Mouse (Mus musculus) E14TG2a.4 (cell line): ENCODE data around the gene Ror1.

Experiments used
- H3K27me3 ChIP-seq: 2 replicates; pipeline ENCODE4 v1.6.1; 2014; ENCODE audit warnings: low read length, control low read depth; ENCODE audit not compliant: insufficient read depth
- H3K36me3 ChIP-seq: 2 replicates; pipeline ENCODE4 v1.6.1; 2014; ENCODE audit warnings: low read length, control low read depth; ENCODE audit not compliant: insufficient read depth
- H3K4me1 ChIP-seq: replicated peaks from 2 replicates; pipeline ENCODE4 v1.6.1; 2014; ENCODE audit warnings: low read depth, low read length, control low read depth
- H3K4me3 ChIP-seq: replicated peaks from 2 replicates; pipeline ENCODE4 v1.5.1; 2014; ENCODE audit warnings: mild to moderate bottlenecking, low read length
- H3K9me3 ChIP-seq: 2 replicates; pipeline ENCODE4 v1.6.1; 2014; ENCODE audit warnings: low read length, control low read depth
- CTCF ChIP-seq: conservative IDR thresholded peaks from 2 replicates; pipeline ENCODE4 v1.5.1; 2014; ENCODE audit warnings: low read length
- NANOG ChIP-seq: IDR thresholded peaks from 2 replicates; pipeline ENCODE4 v1.6.1; 2014; ENCODE audit warnings: borderline replicate concordance, low read length, mixed read lengths
- POU5F1 ChIP-seq: IDR thresholded peaks from 2 replicates; pipeline ENCODE4 v1.6.1; 2014; ENCODE audit warnings: low read length, borderline replicate concordance

Ror1 gene

DNA sequence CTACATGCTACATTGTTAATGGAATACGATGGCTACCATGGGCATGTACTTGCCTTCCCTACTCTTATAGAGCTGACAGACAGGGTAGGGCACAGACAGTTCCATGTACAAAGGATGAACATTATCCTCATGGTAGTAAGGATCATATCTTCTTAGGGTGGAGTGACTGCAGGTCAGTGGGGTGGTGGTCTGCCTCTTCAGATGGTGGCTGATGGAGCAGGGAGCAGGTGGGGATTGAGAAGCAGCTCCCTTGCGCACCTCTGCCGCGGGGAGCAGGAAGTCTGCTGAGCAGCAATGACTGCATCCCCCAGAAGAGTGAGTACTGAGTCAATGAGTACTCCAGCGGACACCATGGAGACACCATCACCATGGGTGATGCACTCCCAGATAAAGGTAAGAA, 37.0 kb upstream of the Ror1 start:
- Histone ChIP-seq H3K4me1 (peaks cover 8% of the 10 kb centered on the region), H3K4me3 (no peak overlapping the region), H3K9me3 (no peaks in the 10 kb centered on the region), H3K36me3 (no peaks in the 10 kb centered on the region), H3K27me3 (peaks cover 16% of the 10 kb centered on the region)
- TF ChIP-seq NANOG (no peak), CTCF (no peak), POU5F1 (no peak)

DNA sequence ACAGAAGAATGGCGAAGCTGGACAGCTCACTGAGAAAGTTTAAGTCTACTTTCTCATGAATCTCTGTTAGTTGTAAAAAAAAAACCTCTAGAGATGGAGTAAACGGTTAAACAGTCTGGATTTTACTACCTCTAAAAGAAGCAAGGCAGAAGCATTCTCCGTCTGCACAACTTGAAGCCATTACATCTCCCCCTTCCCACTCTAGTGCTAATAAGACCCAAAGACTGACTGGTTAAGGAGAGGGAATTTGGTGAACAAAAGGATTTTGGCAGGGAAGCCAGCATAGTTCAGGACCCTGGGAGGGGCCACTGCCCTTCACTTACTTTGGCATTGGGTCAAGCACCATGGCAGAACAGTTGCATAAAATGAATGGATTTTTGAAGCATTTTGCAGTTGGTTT, 35.8 kb upstream of the Ror1 start:
- Histone ChIP-seq H3K36me3 (no peaks in the 10 kb centered on the region), H3K27me3 (peaks cover 22% of the 10 kb centered on the region)

GRCm38 (mm10) chr4:100061396-100062066, 34.1 kb upstream of the Ror1 start:
- Histone ChIP-seq H3K4me3 (peak overlapping the region; percentile 26; the same call in 1 of the 2 replicates), H3K36me3 (no peaks in the 10 kb centered on the region), H3K4me1 (peaks cover 8% of the 10 kb centered on the region), H3K9me3 (no peaks in the 10 kb centered on the region), H3K27me3 (peaks cover 22% of the 10 kb centered on the region)
- TF ChIP-seq CTCF (no peak), NANOG (no peak), POU5F1 (no peak)

More for the DNA sequence above, 35.8 kb upstream of the Ror1 start:
- no peaks in the 10 kb centered on the region for H3K9me3 ChIP-seq
- no peak overlapping the region for H3K4me3 ChIP-seq
- H3K4me1 ChIP-seq, result peaks cover 8% of the 10 kb centered on the region
- no peak for TF ChIP-seq CTCF
- no peak for TF ChIP-seq NANOG
- no peak for TF ChIP-seq POU5F1

GRCm38 (mm10) chr4:100065686-100066085, 29.9 kb upstream of the Ror1 start:
- Histone ChIP-seq H3K9me3 (no peaks in the 10 kb centered on the region), H3K4me1 (peaks cover 8% of the 10 kb centered on the region), H3K36me3 (no peaks in the 10 kb centered on the region), H3K4me3 (no peak overlapping the region), H3K27me3 (peaks cover 20% of the 10 kb centered on the region)
- TF ChIP-seq POU5F1 (no peak), CTCF (no peak), NANOG (no peak)

DNA sequence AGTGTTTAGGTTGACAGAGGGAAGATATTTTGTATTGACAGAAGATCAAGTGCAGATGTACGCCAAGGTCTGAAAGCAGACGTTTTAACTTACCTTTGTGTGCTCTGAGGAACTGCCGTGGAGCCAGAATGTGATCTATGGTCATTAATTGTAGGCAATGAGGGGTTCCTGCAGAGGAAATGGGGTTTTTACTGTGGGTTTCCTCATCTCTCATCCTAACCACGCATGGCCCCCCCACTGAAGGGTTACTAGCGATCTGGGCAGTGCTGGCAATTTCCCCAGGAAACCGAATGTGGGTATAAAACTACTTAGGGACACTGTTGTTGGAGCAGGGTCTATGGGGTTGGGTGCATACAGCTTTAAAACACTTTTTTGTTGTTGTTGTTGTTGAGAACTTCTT, 25.5 kb upstream of the Ror1 start:
- no peak overlapping the region for H3K4me3 ChIP-seq
- no peaks in the 10 kb centered on the region for H3K36me3 ChIP-seq
- no peaks in the 10 kb centered on the region for H3K4me1 ChIP-seq
- H3K27me3 ChIP-seq, result no peaks in the 10 kb centered on the region
- no peaks in the 10 kb centered on the region for H3K9me3 ChIP-seq
- TF ChIP-seq POU5F1 (no peak), CTCF (no peak), NANOG (no peak)

DNA sequence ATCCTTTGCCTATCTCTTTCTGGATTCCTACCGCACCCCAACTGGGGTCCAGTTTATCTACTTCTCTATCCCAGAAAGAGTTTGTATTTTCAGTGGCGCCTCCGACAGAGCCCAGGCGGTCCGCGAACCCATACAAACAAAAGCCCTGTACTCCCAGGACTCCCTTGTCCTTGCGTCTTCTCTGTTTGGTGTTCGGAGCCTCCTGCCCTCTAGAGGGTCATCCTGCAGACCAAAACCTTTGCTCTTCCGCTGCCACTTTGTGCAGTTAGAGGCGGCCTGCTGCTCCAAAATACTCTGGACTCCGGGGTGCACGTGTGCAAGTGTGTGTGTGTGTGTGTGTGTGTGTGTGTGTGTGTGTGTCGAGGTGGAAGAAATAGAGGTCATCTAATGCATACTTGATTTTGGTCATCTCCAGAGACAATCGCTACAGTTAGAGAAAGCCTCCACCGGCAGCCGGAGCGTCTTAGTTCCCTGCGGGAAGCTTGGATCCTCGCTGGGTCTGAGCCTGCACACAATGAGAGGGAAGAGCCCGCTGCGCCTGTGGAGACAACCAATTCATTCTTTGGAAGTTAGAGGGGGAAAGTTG, 1.1 kb downstream of the Ror1 start:
- TF ChIP-seq POU5F1, result no peak
- peak; percentile 45; the same call in 1 of the 2 replicates for TF ChIP-seq NANOG
- TF ChIP-seq CTCF, result no peak
- Histone ChIP-seq H3K36me3 (no peaks in the 10 kb centered on the region), H3K27me3 (peaks cover 62% of the 10 kb centered on the region)

DNA sequence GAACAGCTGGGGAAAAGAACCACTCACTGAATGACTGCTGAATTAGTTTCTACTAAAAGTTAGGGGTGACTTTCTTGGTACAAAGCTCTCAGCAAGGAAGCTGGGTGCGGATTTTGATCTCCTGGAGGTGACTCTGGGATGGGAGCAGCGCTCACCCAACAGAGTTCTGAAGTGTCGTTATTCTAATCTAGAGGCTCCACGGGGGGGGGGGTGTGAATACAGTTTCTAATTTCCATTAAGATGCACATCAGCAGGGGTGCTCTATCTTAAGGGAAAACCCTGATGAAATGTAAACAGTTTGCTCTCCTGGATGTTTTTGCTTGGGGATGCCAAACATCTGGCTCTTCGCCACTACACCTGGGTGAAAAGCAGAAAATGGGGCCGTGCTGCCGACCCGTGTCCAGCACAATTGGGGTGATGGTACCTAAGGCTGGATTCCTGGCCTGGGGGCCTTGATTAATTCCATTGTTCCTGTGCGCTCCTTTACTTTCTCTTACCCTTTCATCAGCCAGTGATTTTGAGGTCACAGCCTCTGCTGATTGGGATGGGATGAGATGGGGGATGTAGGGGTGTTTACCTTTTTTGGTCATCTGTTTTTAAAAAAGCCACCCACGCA, 1.9 kb downstream of the Ror1 start:
- Histone ChIP-seq H3K36me3 (no peaks in the 10 kb centered on the region), H3K27me3 (peaks cover 65% of the 10 kb centered on the region), H3K4me1 (peaks cover 54% of the 10 kb centered on the region), H3K4me3 (peak overlapping the region; percentile 84), H3K9me3 (no peaks in the 10 kb centered on the region)
- TF ChIP-seq NANOG (peak; percentile 82), CTCF (no peak), POU5F1 (peak; percentile 5; the same call in 1 of the 2 replicates)

More for the DNA sequence above, 1.1 kb downstream of the Ror1 start:
- peaks cover 54% of the 10 kb centered on the region for H3K4me1 ChIP-seq
- no peaks in the 10 kb centered on the region for H3K9me3 ChIP-seq
- peak overlapping the region; percentile 84 for H3K4me3 ChIP-seq

DNA sequence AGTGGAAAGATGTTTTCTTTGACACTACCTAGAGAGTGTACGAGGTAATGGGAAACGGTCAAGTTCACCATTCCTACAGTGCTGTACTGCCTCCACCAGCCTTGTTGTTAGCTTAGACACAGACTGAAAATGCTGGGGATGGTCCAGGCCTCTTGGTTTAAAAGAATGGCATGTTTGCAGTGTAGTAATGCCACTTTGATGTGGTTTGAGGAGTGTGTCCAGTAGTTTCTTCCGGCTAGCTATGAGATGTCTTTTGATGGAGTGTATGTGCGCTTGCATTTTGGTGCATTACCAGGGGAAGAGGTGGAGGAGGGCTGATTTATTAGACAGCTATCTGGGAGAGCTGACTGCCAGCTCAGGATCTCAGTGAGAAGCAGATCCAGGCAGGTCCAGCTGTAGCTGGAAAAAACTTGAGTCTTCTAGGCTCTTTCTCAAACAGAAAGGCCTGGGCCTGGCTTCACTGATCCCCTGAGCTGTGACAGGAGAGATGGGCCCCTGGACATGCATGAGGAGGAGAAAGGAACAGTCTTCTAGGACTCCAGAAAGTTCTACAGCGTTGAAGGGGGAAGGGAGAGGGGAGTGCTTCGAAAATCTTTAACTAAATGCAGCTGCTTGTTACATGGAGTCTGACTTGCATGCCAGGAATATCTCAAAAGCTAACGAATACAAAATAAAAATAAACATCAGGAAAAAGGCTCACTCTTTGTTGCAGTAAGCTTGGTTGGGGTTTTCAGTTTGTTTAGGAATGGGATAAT, 5.7 kb downstream of the Ror1 start:
- H3K4me3 ChIP-seq, result no peak overlapping the region
- no peaks in the 10 kb centered on the region for H3K36me3 ChIP-seq
- H3K27me3 ChIP-seq, result peaks cover 62% of the 10 kb centered on the region
- H3K9me3 ChIP-seq, result no peaks in the 10 kb centered on the region
- H3K4me1 ChIP-seq, result peaks cover 40% of the 10 kb centered on the region
- TF ChIP-seq CTCF (no peak), NANOG (no peak), POU5F1 (no peak)
